Mouse (Mus musculus) lung, postnatal 0 days (tissue): ENCODE data around the gene Nacc2. TPM values are rescaled to one million over a fixed set of nuclear protein-coding genes. Genes with fewer than 3 reads are reported as not detected.

Experiments used
- ATAC-seq: fragments of 200-750 bp; cut with Nextera tagmentation; 2 replicates; pipeline ENCODE4 v1.8.0; 2017; ENCODE audit warnings: moderate library complexity
- DNase-seq: peaks from one replicate; pipeline ENCODE4 v3.0.0-alpha.2; 2016; ENCODE audit warnings: low spot score
- H3K27ac ChIP-seq: fragments of 300-500 bp; sonication (generic); 2 replicates; pipeline ENCODE4 v1.5.1; 2014; ENCODE audit warnings: antibody characterized with exemption, mild to moderate bottlenecking, low read length, mixed read lengths
- H3K27me3 ChIP-seq: fragments of 300-500 bp; sonication (generic); replicated peaks from 2 replicates; pipeline ENCODE4 v1.6.1; 2014; ENCODE audit warnings: low read length, mixed read lengths; ENCODE audit not compliant: insufficient read depth
- H3K36me3 ChIP-seq: fragments of 300-500 bp; sonication (generic); 2 replicates; pipeline ENCODE4 v1.6.1; 2014; ENCODE audit warnings: low read length, mixed read lengths; ENCODE audit not compliant: insufficient read depth
- H3K4me1 ChIP-seq: fragments of 300-500 bp; sonication (generic); 2 replicates; pipeline ENCODE4 v1.6.1; 2014; ENCODE audit warnings: antibody characterized with exemption, low read depth, low read length, mixed read lengths; ENCODE audit not compliant: insufficient read depth
- H3K4me2 ChIP-seq: fragments of 300-500 bp; sonication (generic); replicated peaks from 2 replicates; pipeline ENCODE4 v1.6.1; 2014; ENCODE audit warnings: low read depth, mild to moderate bottlenecking, low read length, moderate library complexity, mixed read lengths
- H3K4me3 ChIP-seq: fragments of 300-500 bp; sonication (generic); 2 replicates; pipeline ENCODE4 v1.5.1; 2014; ENCODE audit warnings: low read depth, low read length
- H3K9ac ChIP-seq: fragments of 300-500 bp; sonication (generic); replicated peaks from 2 replicates; pipeline ENCODE4 v1.6.1; 2014; ENCODE audit warnings: low read depth, mild to moderate bottlenecking
- H3K9me3 ChIP-seq: fragments of 300-500 bp; sonication (generic); 2 replicates; pipeline ENCODE4 v1.6.1; 2016; ENCODE audit warnings: low read length, mixed read lengths
- CTCF ChIP-seq: IDR thresholded peaks from 2 replicates; pipeline ENCODE4 v1.5.1; 2016; ENCODE audit warnings: antibody characterized with exemption, mild to moderate bottlenecking
- EP300 ChIP-seq: IDR thresholded peaks from 2 replicates; pipeline ENCODE4 v1.6.1; 2016; ENCODE audit warnings: antibody characterized with exemption, mild to moderate bottlenecking, control low read depth
- WGBS: fragments of 180-500 bp; shearing (Covaris S2); extraction: QIAGEN DNeasy Blood & Tissue Kit; methylation state at CpG from one replicate; pipeline ENCODE4 v1.1.7; 2014; 5-methylcytosine and 5-hydroxymethylcytosine counted together
- polyA plus RNA-seq: library from polyadenylated mRNA; unstranded; fragments of >200 nt; fragmentation: Nextera tagmentation; extraction: Ambion mirVana; gene quantifications from 2 replicates; pipeline ENCODE4 v1.2.1, GENCODE M21; 2015

Nacc2 gene
- polyA plus RNA-seq, 1 experiment from 2014 or later = 7.1 TPM

- Histone ChIP-seq H3K9me3 (no peaks in the 10 kb centered on the region), H3K4me1 (no peaks in the 10 kb centered on the region), H3K4me3 (no peak overlapping the region), H3K27ac (no peak overlapping the region), H3K4me2 (no peak overlapping the region), H3K27me3 (no peaks in the 10 kb centered on the region), H3K36me3 (no peaks in the 10 kb centered on the region), H3K9ac (no peak overlapping the region)
- WGBS = 86% methylated on average over 1 of the region's 1 CpGs
- TF ChIP-seq CTCF (no peak), EP300 (no peak)
- no peak for ATAC-seq
- peak; percentile 7 for DNase-seq
Observed at GRCm38 (mm10) chr2:26022626-26023025, 100.4 kb downstream of the Nacc2 start.

GRCm38 (mm10) chr2:26022258-26022565 lies 100.8 kb downstream of the Nacc2 start:
- TF ChIP-seq EP300 = no peak
- TF ChIP-seq CTCF = no peak
- DNase-seq (no peak), ATAC-seq (no peak)
- Histone ChIP-seq H3K4me3 (no peak overlapping the region), H3K27ac (no peak overlapping the region), H3K9me3 (no peaks in the 10 kb centered on the region), H3K36me3 (no peaks in the 10 kb centered on the region), H3K27me3 (no peaks in the 10 kb centered on the region), H3K4me2 (peak overlapping the region; percentile 80; the same call in 1 of the 2 replicates), H3K9ac (no peak overlapping the region), H3K4me1 (no peaks in the 10 kb centered on the region)
- WGBS = 82% methylated on average over 8 of the region's 8 CpGs

DNA sequence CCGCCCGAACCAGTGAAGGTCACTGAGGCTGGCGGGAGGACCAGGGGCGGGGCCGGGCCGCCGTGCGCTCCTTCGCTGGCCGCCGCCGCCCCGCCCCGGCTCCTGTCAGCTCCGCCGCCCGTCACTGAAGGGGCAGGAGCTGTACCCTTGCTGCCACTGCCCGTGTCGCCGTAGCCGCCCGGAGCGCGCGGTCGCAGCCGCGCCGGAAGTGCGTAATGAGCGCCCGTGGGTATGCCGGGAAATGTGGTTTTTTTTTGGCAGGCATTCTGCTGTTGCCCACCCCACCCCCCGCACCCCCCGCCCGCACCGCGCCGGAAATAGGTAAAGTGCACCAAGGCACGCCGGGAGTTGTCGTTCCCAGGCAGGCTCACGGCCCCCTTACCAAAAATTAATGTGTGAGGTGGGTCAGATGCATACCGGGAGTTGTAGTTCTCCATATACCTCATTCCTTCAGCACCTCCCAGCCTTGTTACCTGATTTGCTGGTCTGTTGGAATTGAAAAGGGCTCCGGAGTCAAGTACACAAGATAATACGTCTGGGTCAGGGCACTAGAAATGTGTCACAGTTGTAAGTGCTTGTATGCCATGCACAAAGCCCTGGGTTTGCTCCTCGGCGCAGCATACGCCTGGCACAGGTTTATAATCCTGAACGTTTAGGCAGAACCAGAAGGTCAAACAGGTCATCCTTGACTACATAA lies 101.3 kb downstream of the Nacc2 start, which contains the start of gene Ubac1:
TSS of gene Ubac1 (minus strand) at position 187 of the 697 bp plus-strand sequence.
- Histone ChIP-seq H3K36me3 (no peaks in the 10 kb centered on the region), H3K27ac (peak within 1 kb of the TSS; percentile 82), H3K4me1 (no peaks in the 10 kb centered on the region), H3K27me3 (no peaks in the 10 kb centered on the region), H3K9ac (peak within 1 kb of the TSS; percentile 66), H3K4me2 (peak within 1 kb of the TSS; percentile 80), H3K9me3 (no peaks in the 10 kb centered on the region), H3K4me3 (peak within 1 kb of the TSS; percentile 76)
- peak; percentile 98 for ATAC-seq
- WGBS = 8% methylated on average over 35 of the region's 50 CpGs
- DNase-seq = peak; percentile 95
- no peak for TF ChIP-seq CTCF
- no peak for TF ChIP-seq EP300

- peak overlapping the region; percentile 82 for H3K27ac ChIP-seq
- H3K27me3 ChIP-seq = no peaks in the 10 kb centered on the region
- no peak for TF ChIP-seq EP300
- no peak for TF ChIP-seq CTCF
- peak; percentile 52 for ATAC-seq
- H3K9me3 ChIP-seq = no peaks in the 10 kb centered on the region
- WGBS = 5% methylated on average over 30 of the region's 38 CpGs
- H3K4me2 ChIP-seq = peak overlapping the region; percentile 80
- peak overlapping the region; percentile 66 for H3K9ac ChIP-seq
- peak overlapping the region; percentile 76 for H3K4me3 ChIP-seq
- H3K36me3 ChIP-seq = no peaks in the 10 kb centered on the region
- peak; percentile 57 for DNase-seq
- no peaks in the 10 kb centered on the region for H3K4me1 ChIP-seq
Observed at GRCm38 (mm10) chr2:26020714-26021560, 102.1 kb downstream of the Nacc2 start.

- WGBS = 79% methylated on average over 3 of the region's 3 CpGs
- Histone ChIP-seq H3K9ac (no peak overlapping the region), H3K27ac (no peak overlapping the region), H3K9me3 (no peaks in the 10 kb centered on the region), H3K4me3 (no peak overlapping the region), H3K4me1 (no peaks in the 10 kb centered on the region), H3K36me3 (0 out of 2 replicates have a peak, but pooled peaks cover 4% of the 10 kb centered on the region), H3K4me2 (no peak overlapping the region), H3K27me3 (no peaks in the 10 kb centered on the region)
- ATAC-seq (no peak), DNase-seq (no peak)
- TF ChIP-seq EP300 (no peak), CTCF (no peak)
Observed at GRCm38 (mm10) chr2:26019923-26020322, 103.1 kb downstream of the Nacc2 start.

- ATAC-seq (no peak), DNase-seq (no peak)
- no peak for TF ChIP-seq CTCF
- no peak for TF ChIP-seq EP300
- no peak overlapping the region for H3K27ac ChIP-seq
- no peak overlapping the region for H3K9ac ChIP-seq
- H3K4me1 ChIP-seq = no peaks in the 10 kb centered on the region
- 83% methylated on average over 4 of the region's 4 CpGs for WGBS
- no peak overlapping the region for H3K4me2 ChIP-seq
- no peaks in the 10 kb centered on the region for H3K27me3 ChIP-seq
- peaks cover 13% of the 10 kb centered on the region; the same call in 1 of the 2 replicates for H3K36me3 ChIP-seq
- H3K4me3 ChIP-seq = no peak overlapping the region
- no peaks in the 10 kb centered on the region for H3K9me3 ChIP-seq
Observed at GRCm38 (mm10) chr2:26017326-26017725, 105.7 kb downstream of the Nacc2 start.
